Mouse (Mus musculus) embryonic facial prominence, embryonic 11.5 days (tissue): ENCODE results near the gene Mfsd4b3. TPM values are rescaled to one million over a fixed set of nuclear protein-coding genes. Genes with fewer than 3 reads are reported as not detected.
A peak's percentile ranks its signal among the peaks of the same experiment; 100 is the strongest.

ENCODE experiments used
- ATAC-seq: fragments of 200-750 bp; cut with Nextera tagmentation; replicated peaks from 2 replicates; pipeline ENCODE4 v1.8.0; 2017; ENCODE audit warnings: low read depth; ENCODE audit not compliant: insufficient number of reproducible peaks, low FRiP score, low TSS enrichment
- DNase-seq: peaks from one replicate; pipeline ENCODE4 v3.0.0-alpha.2; 2015; ENCODE audit warnings: low spot score
- H3K27ac ChIP-seq: fragments of 300-500 bp; sonication (generic); replicated peaks from 2 replicates; pipeline ENCODE4 v1.5.1; 2014; ENCODE audit warnings: mild to moderate bottlenecking, low read depth, low read length, control low read depth
- H3K27me3 ChIP-seq: fragments of 300-500 bp; sonication (generic); 2 replicates; pipeline ENCODE4 v1.6.1; 2014; ENCODE audit warnings: mild to moderate bottlenecking, low read length, moderate library complexity, mixed read lengths; ENCODE audit not compliant: control insufficient read depth, insufficient read depth
- H3K36me3 ChIP-seq: fragments of 300-500 bp; sonication (generic); replicated peaks from 2 replicates; pipeline ENCODE4 v1.6.1; 2014; ENCODE audit warnings: low read depth, mild to moderate bottlenecking, low read length, moderate library complexity, mixed read lengths; ENCODE audit not compliant: control insufficient read depth, insufficient read depth
- H3K4me1 ChIP-seq: fragments of 300-500 bp; sonication (generic); 2 replicates; pipeline ENCODE4 v1.6.1; 2014; ENCODE audit warnings: low read length, mixed read lengths; ENCODE audit not compliant: control insufficient read depth, insufficient read depth
- H3K4me2 ChIP-seq: fragments of 300-500 bp; sonication (generic); 2 replicates; pipeline ENCODE4 v1.6.1; 2014; ENCODE audit warnings: low read depth, mild to moderate bottlenecking, control low read depth, low read length, moderate library complexity
- H3K4me3 ChIP-seq: fragments of 300-500 bp; sonication (generic); 2 replicates; pipeline ENCODE4 v1.5.1; 2014; ENCODE audit warnings: low read depth, low read length, control low read depth
- H3K9ac ChIP-seq: fragments of 300-500 bp; sonication (generic); replicated peaks from 2 replicates; pipeline ENCODE4 v1.6.1; 2014; ENCODE audit warnings: mild to moderate bottlenecking, control low read depth, low read length
- H3K9me3 ChIP-seq: fragments of 300-500 bp; sonication (generic); replicated peaks from 2 replicates; pipeline ENCODE4 v1.6.1; 2016; ENCODE audit warnings: mild to moderate bottlenecking, low read length, inconsistent platforms, mixed read lengths; ENCODE audit not compliant: control insufficient read depth
- WGBS: fragments of 180-500 bp; shearing (Covaris S2); extraction: QIAGEN DNeasy Blood & Tissue Kit; methylation state at CpG from one replicate; pipeline ENCODE4 v1.1.7; 2014; 5-methylcytosine and 5-hydroxymethylcytosine counted together
- polyA plus RNA-seq: library from polyadenylated mRNA; unstranded; fragments of >200 nt; fragmentation: Nextera tagmentation; extraction: Ambion mirVana; gene quantifications from 2 replicates; pipeline ENCODE4 v1.2.1, GENCODE M21; 2014

Mfsd4b3 gene
- polyA plus RNA-seq, 1 experiment from 2014 or later = 0.34 TPM

DNA sequence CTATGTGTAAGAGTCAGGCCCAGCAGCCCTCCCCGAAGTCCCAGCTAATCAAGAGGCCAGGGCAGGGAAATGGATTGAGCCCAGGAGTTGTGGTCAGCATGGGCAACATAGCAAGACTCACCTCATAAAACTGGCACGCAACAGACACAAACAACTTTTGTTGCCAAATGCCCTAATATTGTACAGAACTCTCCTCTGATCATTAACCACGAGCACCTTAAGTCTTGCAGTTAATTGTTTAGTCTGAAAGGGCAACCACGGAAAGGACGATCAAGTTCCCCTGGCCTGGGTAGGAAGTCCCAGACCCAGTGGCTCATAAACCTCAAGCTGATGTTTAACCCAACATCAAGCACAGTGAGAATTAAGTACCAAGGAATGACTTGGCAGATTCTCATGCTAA, 22.7 kb upstream of the Mfsd4b3 start:
- no peak overlapping the region for H3K27ac ChIP-seq
- DNase-seq (no peak), ATAC-seq (no peak)
- no peak overlapping the region for H3K4me3 ChIP-seq
- H3K9me3 ChIP-seq = peaks cover 2% of the 10 kb centered on the region; the same call in 1 of the 2 replicates
- no peak overlapping the region for H3K9ac ChIP-seq
- H3K36me3 ChIP-seq = no peaks in the 10 kb centered on the region
- no peaks in the 10 kb centered on the region for H3K4me1 ChIP-seq
- H3K27me3 ChIP-seq = no peaks in the 10 kb centered on the region
- no peak overlapping the region for H3K4me2 ChIP-seq
- WGBS = 73% methylated on average over 5 of the region's 5 CpGs

DNA sequence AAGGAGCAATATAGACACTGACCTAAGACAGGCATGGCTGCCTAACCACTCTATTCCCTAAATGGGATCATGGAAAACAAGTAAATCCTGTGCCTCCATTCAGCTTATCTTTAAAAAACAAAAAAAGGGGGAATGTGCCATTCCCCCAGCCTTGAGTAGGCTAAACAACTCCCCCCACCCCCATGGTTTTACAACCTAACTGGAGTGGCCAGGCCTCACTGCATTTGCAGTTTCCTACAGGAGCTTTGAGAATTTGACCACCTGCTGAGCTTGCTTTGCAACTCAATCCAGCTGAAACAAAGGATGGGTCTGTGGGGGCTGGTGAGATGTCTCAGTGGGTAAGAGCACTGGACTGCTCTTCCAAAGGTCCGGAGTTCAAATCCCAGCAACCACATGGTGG, 18.3 kb upstream of the Mfsd4b3 start:
- 96% methylated on average over 1 of the region's 1 CpGs for WGBS

DNA sequence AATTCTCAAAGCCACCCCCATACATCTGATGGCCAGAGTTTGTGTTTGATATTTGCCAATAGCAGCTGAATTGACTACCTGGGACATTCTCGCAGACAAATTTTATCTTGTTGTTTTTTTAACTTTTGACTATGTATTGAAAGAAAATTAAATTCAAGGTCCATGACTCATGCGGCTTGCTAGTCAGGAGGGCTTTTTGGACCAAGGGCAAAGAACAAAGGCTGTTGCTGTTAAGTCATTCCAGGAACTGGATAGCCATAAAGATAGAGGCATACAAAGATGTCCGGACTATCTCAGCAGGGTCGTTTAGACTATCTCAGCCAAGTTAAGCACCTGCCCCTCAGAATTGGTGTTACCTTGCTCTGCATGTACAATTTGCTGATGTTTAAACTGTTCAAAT, 17.4 kb upstream of the Mfsd4b3 start:
- H3K4me1 ChIP-seq = no peaks in the 10 kb centered on the region
- no peak overlapping the region for H3K9ac ChIP-seq
- ATAC-seq (no peak), DNase-seq (no peak)
- H3K4me2 ChIP-seq = no peak overlapping the region
- H3K27ac ChIP-seq = no peak overlapping the region
- WGBS = 97% methylated on average over 4 of the region's 4 CpGs
- no peaks in the 10 kb centered on the region for H3K36me3 ChIP-seq
- H3K9me3 ChIP-seq = peaks cover 2% of the 10 kb centered on the region; the same call in 1 of the 2 replicates
- H3K4me3 ChIP-seq = no peak overlapping the region
- no peaks in the 10 kb centered on the region for H3K27me3 ChIP-seq

More for the DNA sequence above, 18.3 kb upstream of the Mfsd4b3 start:
- DNase-seq (no peak), ATAC-seq (no peak)
- Histone ChIP-seq H3K27ac (no peak overlapping the region), H3K4me3 (no peak overlapping the region), H3K27me3 (no peaks in the 10 kb centered on the region), H3K9me3 (peaks cover 2% of the 10 kb centered on the region; the same call in 1 of the 2 replicates), H3K4me2 (no peak overlapping the region), H3K36me3 (no peaks in the 10 kb centered on the region), H3K9ac (no peak overlapping the region), H3K4me1 (no peaks in the 10 kb centered on the region)

DNA sequence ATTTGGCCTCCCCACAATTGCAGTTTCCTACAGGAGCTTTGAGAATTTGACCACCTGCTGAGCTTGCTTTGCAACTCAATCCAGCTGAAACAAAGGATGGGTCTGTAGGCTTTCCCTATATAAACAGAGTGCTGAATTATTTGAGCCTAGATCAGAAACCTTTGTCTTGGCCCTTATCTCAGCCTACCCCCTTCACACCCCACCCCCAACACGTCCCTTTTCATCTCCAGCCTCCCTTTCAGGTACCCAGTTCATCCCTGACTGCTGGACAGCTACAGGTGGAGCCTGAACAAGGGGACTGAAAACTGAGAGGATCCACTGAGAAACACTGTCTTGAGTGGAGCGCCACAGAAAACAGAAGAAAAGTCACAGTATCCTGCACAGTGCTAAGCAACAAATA, 15.8 kb upstream of the Mfsd4b3 start:
- no peak for DNase-seq
- H3K36me3 ChIP-seq = no peaks in the 10 kb centered on the region
- ATAC-seq = no peak
- H3K27ac ChIP-seq = no peak overlapping the region
- H3K4me1 ChIP-seq = no peaks in the 10 kb centered on the region
- no peaks in the 10 kb centered on the region for H3K27me3 ChIP-seq
- H3K4me2 ChIP-seq = no peak overlapping the region
- peaks cover 2% of the 10 kb centered on the region; the same call in 1 of the 2 replicates for H3K9me3 ChIP-seq
- WGBS = 40% methylated on average over 2 of the region's 2 CpGs
- H3K4me3 ChIP-seq = no peak overlapping the region
- H3K9ac ChIP-seq = no peak overlapping the region

DNA sequence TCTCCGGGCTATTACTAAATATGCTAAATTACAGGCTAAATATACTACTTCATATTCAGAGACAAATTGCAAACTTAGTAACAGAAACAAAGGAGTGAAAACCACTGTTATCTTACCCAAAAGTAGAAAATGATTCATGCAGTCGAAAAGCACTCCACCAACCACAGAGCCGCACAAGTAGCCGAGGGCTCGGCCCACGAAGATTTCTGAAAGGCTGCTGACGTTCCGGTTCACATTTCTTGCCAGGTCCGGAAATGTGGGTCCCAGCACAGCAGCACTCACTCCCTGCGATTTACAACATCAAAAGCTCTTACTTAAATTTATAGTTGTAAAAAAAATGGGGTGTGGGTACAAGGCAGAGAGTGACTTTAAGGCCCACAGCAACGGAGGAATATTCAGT, 15.0 kb upstream of the Mfsd4b3 start:
- H3K9ac ChIP-seq = no peak overlapping the region
- ATAC-seq (no peak), DNase-seq (no peak)
- no peaks in the 10 kb centered on the region for H3K4me1 ChIP-seq
- H3K27me3 ChIP-seq = no peaks in the 10 kb centered on the region
- WGBS = 59% methylated on average over 11 of the region's 11 CpGs
- H3K4me2 ChIP-seq = no peak overlapping the region
- no peak overlapping the region for H3K27ac ChIP-seq
- peaks cover 2% of the 10 kb centered on the region; the same call in 1 of the 2 replicates for H3K9me3 ChIP-seq
- H3K4me3 ChIP-seq = no peak overlapping the region
- H3K36me3 ChIP-seq = no peaks in the 10 kb centered on the region

DNA sequence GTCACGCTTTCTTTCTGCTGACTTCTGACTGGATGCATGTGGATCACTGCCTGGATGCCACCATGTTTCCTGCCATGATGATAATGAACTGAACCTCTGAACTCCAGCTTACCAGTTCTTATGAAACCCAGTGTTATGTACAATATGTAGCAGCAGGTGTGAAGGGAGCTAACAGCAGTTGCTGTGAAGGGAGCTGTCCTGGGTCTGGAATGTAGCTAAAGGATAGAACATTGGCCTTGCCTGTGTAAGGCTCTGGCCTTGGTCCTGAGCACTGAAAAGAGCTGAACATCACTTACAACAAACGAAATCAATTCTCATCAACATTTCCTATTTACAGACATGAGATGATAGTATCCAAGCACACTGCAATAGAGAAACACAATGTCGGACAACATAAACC, 7.6 kb upstream of the Mfsd4b3 start:
- H3K4me3 ChIP-seq = no peak overlapping the region
- DNase-seq (peak; percentile 66), ATAC-seq (no peak)
- H3K4me1 ChIP-seq = no peaks in the 10 kb centered on the region
- H3K4me2 ChIP-seq = no peak overlapping the region
- no peaks in the 10 kb centered on the region for H3K9me3 ChIP-seq
- H3K9ac ChIP-seq = no peak overlapping the region
- H3K36me3 ChIP-seq = no peaks in the 10 kb centered on the region
- H3K27me3 ChIP-seq = no peaks in the 10 kb centered on the region
- H3K27ac ChIP-seq = no peak overlapping the region
- WGBS = 83% methylated on average over 3 of the region's 3 CpGs

DNA sequence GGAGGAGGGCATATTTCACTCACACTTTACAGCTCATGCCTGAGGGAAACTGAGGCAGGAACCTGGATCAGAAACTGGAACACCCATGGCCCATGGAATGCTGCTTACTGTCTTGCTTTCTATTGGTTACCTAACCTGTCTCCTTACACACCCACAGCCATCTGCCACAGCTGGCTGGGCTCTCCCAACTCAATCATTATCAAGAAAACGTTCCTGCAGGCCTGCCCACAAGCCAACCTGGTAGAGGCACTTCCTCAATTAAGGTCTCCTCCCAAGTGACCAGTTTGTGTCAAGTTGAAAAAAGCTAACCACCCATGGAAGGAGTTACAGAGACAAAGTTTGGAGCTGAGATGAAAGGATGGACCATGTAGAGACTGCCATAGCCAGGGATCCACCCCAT, 2.0 kb upstream of the Mfsd4b3 start:
- Histone ChIP-seq H3K36me3 (no peaks in the 10 kb centered on the region), H3K4me3 (no peak overlapping the region), H3K4me2 (no peak overlapping the region), H3K27ac (no peak overlapping the region), H3K27me3 (no peaks in the 10 kb centered on the region), H3K4me1 (no peaks in the 10 kb centered on the region), H3K9ac (no peak overlapping the region), H3K9me3 (no peaks in the 10 kb centered on the region)
- ATAC-seq = no peak
- no peak for DNase-seq
- 39% methylated on average over 1 of the region's 1 CpGs for WGBS

DNA sequence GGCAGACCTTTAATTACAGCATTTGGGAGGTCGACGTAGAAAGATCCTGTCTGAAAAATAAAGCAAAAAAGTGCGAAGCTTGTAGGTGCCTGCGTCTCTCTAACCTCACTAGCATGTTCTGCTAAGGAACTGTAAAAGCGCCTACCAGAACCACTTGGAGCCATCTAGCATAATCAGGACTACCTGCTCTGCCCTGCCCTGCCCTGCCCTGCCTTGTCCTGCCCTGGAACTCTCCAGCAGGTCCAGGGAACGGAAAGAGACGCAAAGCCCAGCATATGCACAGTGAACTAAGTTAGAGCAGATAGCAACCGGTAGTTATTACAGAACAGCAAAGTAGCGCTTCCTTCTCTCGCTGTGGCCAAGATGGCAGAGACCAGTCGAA, 479 bp upstream of the Mfsd4b3 start:
- peak; percentile 32; the same call in 1 of the 2 replicates for ATAC-seq
- no peaks in the 10 kb centered on the region for H3K9me3 ChIP-seq
- no peaks in the 10 kb centered on the region for H3K4me1 ChIP-seq
- H3K36me3 ChIP-seq = no peaks in the 10 kb centered on the region
- no peak overlapping the region for H3K27ac ChIP-seq
- H3K4me2 ChIP-seq = peak overlapping the region; percentile 7
- WGBS = 39% methylated on average over 11 of the region's 11 CpGs
- no peak overlapping the region; the same call in 1 of the 2 replicates for H3K4me3 ChIP-seq
- H3K9ac ChIP-seq = no peak overlapping the region
- H3K27me3 ChIP-seq = no peaks in the 10 kb centered on the region
- no peak for DNase-seq
